Mouse (Mus musculus) cortical plate, adult 2 months (tissue): Measurements from ENCODE around the gene Slc22a12. TPM values are rescaled to one million over a fixed set of nuclear protein-coding genes. Genes with fewer than 3 reads are reported as not detected.
A peak's percentile ranks its signal among the peaks of the same experiment; 100 is the strongest.

Experiments used
- H3K27ac ChIP-seq: fragments of 200-500 bp; 2 replicates; pipeline ENCODE4 v1.5.1; 2012; ENCODE audit warnings: low read length, control low read depth, inconsistent platforms; ENCODE audit not compliant: insufficient read depth
- H3K4me1 ChIP-seq: fragments of 200-500 bp; 2 replicates; pipeline ENCODE4 v1.6.1; 2011; ENCODE audit warnings: low read length; ENCODE audit not compliant: control insufficient read depth, insufficient read depth
- H3K4me3 ChIP-seq: fragments of 200-500 bp; 2 replicates; pipeline ENCODE4 v1.5.1; 2011; ENCODE audit warnings: mild to moderate bottlenecking, low read length, control low read depth; ENCODE audit not compliant: insufficient read depth
- CTCF ChIP-seq: fragments of 200-500 bp; IDR thresholded peaks from 2 replicates; pipeline ENCODE4 v1.5.1; 2011; ENCODE audit warnings: mild to moderate bottlenecking, control low read depth, low read length; ENCODE audit not compliant: insufficient read depth; ENCODE audit errors: extremely low read depth
- POLR2A ChIP-seq: fragments of 200-500 bp; IDR thresholded peaks from 2 replicates; pipeline ENCODE4 v1.6.1; 2011; ENCODE audit warnings: mild to moderate bottlenecking, low read length, control low read depth; ENCODE audit not compliant: insufficient read depth; ENCODE audit errors: extremely low read depth
- polyA plus RNA-seq: library from polyadenylated mRNA; depleted of rRNA; stranded (reverse); fragments of >200 nt; gene quantifications from 2 replicates; pipeline ENCODE4 v1.2.3, GENCODE M21; 2012; rRNA removed

The Slc22a12 gene
- polyA plus RNA-seq, 1 experiment: 0.38 TPM

- Histone ChIP-seq H3K4me3 (peak overlapping the region; percentile 84), H3K4me1 (no peaks in the 10 kb centered on the region)
- TF ChIP-seq POLR2A (peak; percentile 79), CTCF (no peak)
Observed at GRCm38 (mm10) chr19:6497150-6497801, 45.6 kb downstream of the Slc22a12 start.

GRCm38 (mm10) chr19:6496462-6497149 is 46.2 kb downstream of the Slc22a12 start:
- no peaks in the 10 kb centered on the region for H3K4me1 ChIP-seq
- H3K27ac ChIP-seq: peak overlapping the region; percentile 31; the same call in 1 of the 2 replicates
- TF ChIP-seq CTCF: no peak
- no peak for TF ChIP-seq POLR2A
- H3K4me3 ChIP-seq: peak overlapping the region; percentile 84

More at GRCm38 (mm10) chr19:6497150-6497801, 45.6 kb downstream of the Slc22a12 start:
- H3K27ac ChIP-seq: peak overlapping the region; percentile 31; the same call in 1 of the 2 replicates

- Histone ChIP-seq H3K4me3 (no peak overlapping the region), H3K4me1 (no peaks in the 10 kb centered on the region), H3K27ac (no peak overlapping the region)
- TF ChIP-seq CTCF (no peak), POLR2A (no peak)
Observed at GRCm38 (mm10) chr19:6495714-6496113, 47.1 kb downstream of the Slc22a12 start.

GRCm38 (mm10) chr19:6494504-6495170 is 48.2 kb downstream of the Slc22a12 start:
- Histone ChIP-seq H3K4me1 (no peaks in the 10 kb centered on the region), H3K4me3 (no peak overlapping the region), H3K27ac (no peak overlapping the region)
- no peak for TF ChIP-seq POLR2A
- TF ChIP-seq CTCF: no peak

- TF ChIP-seq CTCF (no peak), POLR2A (no peak)
- Histone ChIP-seq H3K4me1 (no peaks in the 10 kb centered on the region), H3K27ac (no peak overlapping the region), H3K4me3 (no peak overlapping the region)
Observed at GRCm38 (mm10) chr19:6494032-6494431, 48.8 kb downstream of the Slc22a12 start.

- no peak overlapping the region for H3K27ac ChIP-seq
- TF ChIP-seq POLR2A (no peak), CTCF (no peak)
- H3K4me1 ChIP-seq: no peaks in the 10 kb centered on the region
- H3K4me3 ChIP-seq: no peak overlapping the region
Observed at GRCm38 (mm10) chr19:6493219-6493618, 49.6 kb downstream of the Slc22a12 start.

GRCm38 (mm10) chr19:6492124-6492523 is 50.7 kb downstream of the Slc22a12 start:
- Histone ChIP-seq H3K27ac (no peak overlapping the region), H3K4me1 (no peaks in the 10 kb centered on the region), H3K4me3 (no peak overlapping the region)
- TF ChIP-seq CTCF: peak; percentile 79
- no peak for TF ChIP-seq POLR2A

GRCm38 (mm10) chr19:6491538-6491937 is 51.3 kb downstream of the Slc22a12 start:
- TF ChIP-seq CTCF: no peak
- TF ChIP-seq POLR2A: no peak
- Histone ChIP-seq H3K4me1 (no peaks in the 10 kb centered on the region), H3K27ac (no peak overlapping the region), H3K4me3 (no peak overlapping the region)

- no peak overlapping the region for H3K4me3 ChIP-seq
- TF ChIP-seq POLR2A (no peak), CTCF (peak; percentile 99)
- no peak overlapping the region for H3K27ac ChIP-seq
- no peaks in the 10 kb centered on the region for H3K4me1 ChIP-seq
Observed at GRCm38 (mm10) chr19:6489030-6489429, 53.8 kb downstream of the Slc22a12 start.

Other genes starting within 250 kb of the Slc22a12 start
- 2.1 and 2.4 TPM in 2 replicates for gene Cdc42bpg, start 236.6 kb downstream of the Slc22a12 start, polyA plus RNA-seq
- 75.2 and 76.5 TPM in 2 replicates for gene Men1, start 208.1 kb downstream of the Slc22a12 start, polyA plus RNA-seq
- gene Map4k2, start 201.9 kb downstream of the Slc22a12 start, polyA plus RNA-seq: 237 and 248 TPM in 2 replicates
- 145 and 149 TPM in 2 replicates for gene Sf1, start 179.3 kb downstream of the Slc22a12 start, polyA plus RNA-seq
- gene Pygm, start 158.6 kb downstream of the Slc22a12 start, polyA plus RNA-seq: 40.9 and 46.2 TPM in 2 replicates
- 52.5 and 78.6 TPM in 2 replicates for gene Rasgrp2, start 143.7 kb downstream of the Slc22a12 start, polyA plus RNA-seq
- gene Nrxn2, start 124.3 kb downstream of the Slc22a12 start, polyA plus RNA-seq: 279 and 288 TPM in 2 replicates